Mouse (Mus musculus) liver, adult 2 months (tissue): ENCODE measurements around the gene Tll2.

Experiments
- CTCF ChIP-seq: fragments of 200-500 bp; IDR thresholded peaks from 2 replicates; pipeline ENCODE4 v1.5.1; 2011; ENCODE audit warnings: low read depth, low read length, control low read depth
- POLR2A ChIP-seq: fragments of 200-500 bp; IDR thresholded peaks from 2 replicates; pipeline ENCODE4 v1.6.1; 2011; ENCODE audit warnings: low read length, control low read depth; ENCODE audit not compliant: insufficient read depth; ENCODE audit errors: extremely low read depth

- TF ChIP-seq POLR2A (no peak), CTCF (no peak)
These were observed 154.4 kb downstream of the Tll2 start for GRCm38 (mm10) chr19:41052247-41052646.
